In the genomic region with DNA sequence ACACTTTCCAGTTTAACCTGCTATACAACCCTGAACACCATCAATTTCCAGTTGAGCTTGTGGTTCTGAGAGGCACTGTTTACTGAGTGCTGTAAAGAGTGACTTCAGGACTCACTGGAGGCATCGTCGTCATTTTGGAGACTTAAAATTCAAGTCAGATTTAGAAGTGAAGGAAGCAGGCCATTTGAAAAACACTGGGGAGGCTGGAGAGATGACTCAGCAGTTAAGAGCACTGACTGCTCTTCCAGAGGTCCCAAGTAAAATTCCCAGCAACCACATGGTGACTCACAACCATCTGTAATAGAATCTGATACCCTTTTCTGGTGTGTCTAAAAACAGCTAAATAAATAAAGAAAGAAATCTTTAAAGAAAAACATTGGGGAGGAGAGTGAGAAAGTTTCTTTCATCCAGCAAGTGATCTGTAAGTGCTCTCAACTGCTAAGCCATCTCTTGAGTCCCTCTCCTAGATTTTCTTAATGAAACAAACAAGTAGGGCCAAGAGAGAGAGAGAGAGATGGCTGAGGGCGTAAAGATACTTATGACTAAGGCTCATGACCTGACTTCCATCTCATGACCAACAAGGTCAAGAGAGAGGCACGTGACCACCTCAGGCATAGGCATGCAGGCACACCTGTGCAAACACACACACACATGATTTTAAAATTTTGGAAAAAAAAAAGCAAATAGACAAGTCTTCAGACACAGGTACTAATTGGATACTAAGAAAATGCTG, we compare ENCODE assay signal across 17 mouse cellular contexts. TPM values are rescaled to one million over a fixed set of nuclear protein-coding genes. Genes with fewer than 3 reads are reported as not detected.
A peak's percentile ranks its signal among the peaks of the same experiment; 100 is the strongest.
DNase-seq lines count a peak whose midpoint lies in the region; ATAC-seq and TF ChIP-seq lines count a peak whose summit lies in the region.
"Had no signal": no experiment of that assay in that cellular context is flagged by ENCODE, and none has a peak within 500 bp of the region (broad histone marks: within the 10 kb centered on the region; RNA-seq: fewer than 3 reads in every experiment).

No protein-coding gene starts in this region.

- peaks cover 2% of the 10 kb centered on the region in 2 experiments; a peak in 1 of 4 replicates for H3K4me1 ChIP-seq in ES-E14 (ENCODE audit: control insufficient read depth in 2 of 2, insufficient read depth in 2 of 2, low read length in 2 of 2, poor library complexity in 1 of 2)
- peaks cover 19% of the 10 kb centered on the region for H3K4me1 ChIP-seq in embryonic fibroblast, embryonic 13.5 days (ENCODE audit: control insufficient read depth, insufficient read depth, low read length)
- H3K4me1 ChIP-seq in midbrain, embryonic 11.5 days (ENCODE audit: control insufficient read depth, insufficient read depth, low read length): no peaks in the 10 kb centered on the region
- H3K4me1 ChIP-seq: forebrain, embryonic 15.5 days had no signal

- 68% methylated on average over 4 of the region's 4 CpGs for WGBS in midbrain, embryonic 11.5 days

- no peak for ATAC-seq in midbrain, embryonic 11.5 days (ENCODE audit: low FRiP score)
- ATAC-seq: activated CD4-positive, CD25-positive, alpha-beta regulatory T cell, adult 4 months; forebrain, embryonic 15.5 days; inflammation-experienced regulatory T-cells, adult 6 months had no signal

- no peak for TF ChIP-seq POLR2A in embryonic fibroblast, embryonic 13.5 days (IDR thresholded peaks at IDR 0.05; ENCODE audit: low read depth, low read length)

- in situ Hi-C loops in ES-E14 (cut with MboI; ENCODE audit: low sequenced_read_pairs in 2 of 2, unreplicated experiment in 2 of 2): no loop called here

- no peaks in the 10 kb centered on the region for H3K36me3 ChIP-seq in ES-E14 (ENCODE audit: control insufficient read depth, insufficient read depth, low read length, poor library complexity, severe bottlenecking)
- H3K36me3 ChIP-seq in midbrain, embryonic 11.5 days (ENCODE audit: control insufficient read depth, insufficient read depth, low read length): no peaks in the 10 kb centered on the region
- H3K36me3 ChIP-seq: forebrain, embryonic 15.5 days; heart, embryonic 15.5 days; liver, embryonic 13.5 days had no signal

- H3K4me3 ChIP-seq in ES-E14 (ENCODE audit: insufficient read depth in 1 of 2, low read depth in 1 of 2, low read length in 2 of 2, poor library complexity in 1 of 2, severe bottlenecking in 1 of 2): no peak overlapping the region
- H3K4me3 ChIP-seq in embryonic fibroblast, embryonic 13.5 days (ENCODE audit: insufficient read depth, low read length): no peak overlapping the region
- H3K4me3 ChIP-seq in midbrain, embryonic 11.5 days (ENCODE audit: low read depth, low read length): no peak overlapping the region
- H3K4me3 ChIP-seq: forebrain, embryonic 15.5 days; heart, embryonic 15.5 days; liver, embryonic 13.5 days had no signal

- H3K27me3 ChIP-seq in midbrain, embryonic 11.5 days (ENCODE audit: control insufficient read depth, insufficient read depth, low read length): no peaks in the 10 kb centered on the region
- H3K27me3 ChIP-seq: forebrain, embryonic 15.5 days; heart, embryonic 15.5 days; liver, embryonic 13.5 days had no signal

- no peak for TF ChIP-seq CTCF in embryonic fibroblast, embryonic 13.5 days (IDR thresholded peaks at IDR 0.05; ENCODE audit: borderline replicate concordance, insufficient read depth, low read length)

- no peak overlapping the region for H3K4me2 ChIP-seq in midbrain, embryonic 11.5 days
- H3K4me2 ChIP-seq: forebrain, embryonic 15.5 days; heart, embryonic 15.5 days; liver, embryonic 13.5 days had no signal

- peak; percentile 9 to 35 for DNase-seq in left cerebral cortex, adult 18-20 months (ENCODE audit: low spot score in 2 of 2)
- DNase-seq in left cerebral cortex, postnatal 36 days (ENCODE audit: low spot score in 2 of 2): no peak
- DNase-seq in 3134 (ENCODE audit: extremely low read depth, insufficient read length, low spot score): peak; percentile 86
- DNase-seq in ES-E14 (ENCODE audit: low read depth, low spot score): no peak
- no peak for DNase-seq in midbrain, embryonic 11.5 days (ENCODE audit: low spot score, missing footprints)
- DNase-seq in heart, postnatal 10 days: no peak
- no peak for DNase-seq in T-cell, adult 2 months (ENCODE audit: low spot score)
- DNase-seq: cerebellum, postnatal 14 days; kidney, adult 8-10 months; kidney, postnatal 25 days; layer of hippocampus, adult 9-11 months; liver, embryonic 13.5 days had no signal

- no peak overlapping the region for H3K9ac ChIP-seq in ES-E14 (ENCODE audit: insufficient read depth, low read depth, low read length, poor library complexity, severe bottlenecking)
- no peak overlapping the region for H3K9ac ChIP-seq in midbrain, embryonic 11.5 days (ENCODE audit: low read length)
- H3K9ac ChIP-seq: forebrain, embryonic 15.5 days; heart, embryonic 15.5 days; liver, embryonic 13.5 days had no signal

- no peaks in the 10 kb centered on the region for H3K9me3 ChIP-seq in ES-E14 (ENCODE audit: control insufficient read depth, insufficient read depth, low read depth, low read length)
- H3K9me3 ChIP-seq in midbrain, embryonic 11.5 days (ENCODE audit: control insufficient read depth, low read length): no peaks in the 10 kb centered on the region
- H3K9me3 ChIP-seq: forebrain, embryonic 15.5 days; heart, embryonic 15.5 days; liver, embryonic 13.5 days had no signal

- H3K27ac ChIP-seq in ES-E14 (ENCODE audit: insufficient read depth, low read depth, low read length, poor library complexity, severe bottlenecking): no peak overlapping the region
- peak overlapping the region; percentile 100 for H3K27ac ChIP-seq in embryonic fibroblast, embryonic 13.5 days (ENCODE audit: insufficient read depth, low read length)
- H3K27ac ChIP-seq in midbrain, embryonic 11.5 days (ENCODE audit: low read depth, low read length): no peak overlapping the region
- H3K27ac ChIP-seq: forebrain, embryonic 15.5 days; heart, embryonic 15.5 days; liver, embryonic 13.5 days had no signal

- intact Hi-C loops in left cerebral cortex, postnatal 36 days (cut with DNase I): no loop called here
- intact Hi-C loops in heart, postnatal 10 days (cut with DNase I): no loop called here

TF ChIP-seq in ES-E14, 5 proteins besides CTCF, POLR2A, EP300 and RAD21:
- no peak for TF ChIP-seq ZNF384 (IDR thresholded peaks at IDR 0.05; ENCODE audit: low read depth, low read length)
- TF ChIP-seq MAFK (IDR thresholded peaks at IDR 0.05; ENCODE audit: insufficient read depth, low read depth, low read length): peak; percentile 75
TF ChIP-seq in ES-E14: peak in this region for 1.

RNA-seq across cellular contexts. Expression of gene Rad23b, which starts 23.9 kb away (rescaled TPM):
- 100 to 1,000 TPM; 196 to 198 TPM for total RNA-seq in left cerebral cortex, adult 18-20 months (2021)
- 100 to 1,000 TPM; 190 to 197 TPM for total RNA-seq in left cerebral cortex, postnatal 36 days (2021)
- 179 and 188 TPM in 2 replicates for total RNA-seq in ES-E14 (2012; rRNA removed)
- polyA plus RNA-seq in embryonic fibroblast, embryonic 13.5 days (2011; ENCODE audit: insufficient read length, low read depth, missing spikeins): 306 and 316 TPM in 2 replicates
- polyA plus RNA-seq in midbrain, embryonic 11.5 days (2014; fragmentation: Nextera tagmentation; extraction: Ambion mirVana): 95.5 and 104 TPM in 2 replicates
- 100 to 1,000 TPM; 128 to 135 TPM for total RNA-seq in heart, postnatal 10 days (2021)

Comparison
In these comparisons a context has a peak if more than half of its experiments do, and no peak if none do; other contexts are left out.
1. DNase-seq: peak in left cerebral cortex, adult 18-20 months (2 of 2) and 3134 (single experiment); none in left cerebral cortex, postnatal 36 days (0 of 2), ES-E14 (single experiment), midbrain, embryonic 11.5 days (single experiment), heart, postnatal 10 days (0 of 2) and T-cell, adult 2 months (single experiment).